Comparison of ENCODE assay signal across 12 mouse cellular contexts in the genomic region with DNA sequence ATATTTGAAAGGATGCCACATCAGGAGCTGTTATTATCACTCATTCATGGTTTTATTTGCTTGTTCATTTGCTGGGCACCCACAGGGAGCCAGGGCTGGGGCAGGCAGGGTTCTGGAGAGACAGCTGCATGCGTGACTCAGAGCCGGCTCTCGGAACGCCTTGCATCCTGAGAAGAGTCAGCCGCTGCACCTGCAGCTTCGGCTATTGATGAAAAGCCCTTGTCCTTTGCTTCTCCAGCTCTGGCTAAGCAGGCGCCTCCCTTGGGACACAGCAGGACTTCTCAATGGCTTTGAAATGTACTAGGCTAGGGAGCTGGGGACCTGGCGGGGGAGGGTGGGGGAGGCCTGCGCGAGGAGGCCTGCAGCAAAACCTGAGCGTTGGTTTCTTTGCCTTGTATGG. TPM values are rescaled to one million over a fixed set of nuclear protein-coding genes. Genes with fewer than 3 reads are reported as not detected.
A peak's percentile ranks its signal among the peaks of the same experiment; 100 is the strongest.
DNase-seq lines count a peak whose midpoint lies in the region; ATAC-seq and TF ChIP-seq lines count a peak whose summit lies in the region.
"Had no signal": no experiment of that assay in that cellular context is flagged by ENCODE, and none has a peak within 500 bp of the region (broad histone marks: within the 10 kb centered on the region; RNA-seq: fewer than 3 reads in every experiment).

No protein-coding gene starts in this region.

- H3K27me3 ChIP-seq in liver, embryonic 12.5 days (replicated peaks), result no peaks in the 10 kb centered on the region
- H3K27me3 ChIP-seq in liver, postnatal 0 days (ENCODE audit: insufficient read depth, low read length), result no peaks in the 10 kb centered on the region
- 0 out of 2 replicates have a peak, but pooled peaks cover 3% of the 10 kb centered on the region for H3K27me3 ChIP-seq in hindbrain, embryonic 12.5 days
- H3K27me3 ChIP-seq in neural tube, embryonic 12.5 days (replicated peaks), result no peaks in the 10 kb centered on the region
- H3K27me3 ChIP-seq: heart, embryonic 13.5 days had no signal

- WGBS in liver, embryonic 12.5 days (ENCODE audit: insufficient replicate concordance), result 45% methylated on average over 11 of the region's 11 CpGs
- 59% methylated on average over 11 of the region's 11 CpGs for WGBS in liver, postnatal 0 days (ENCODE audit: insufficient replicate concordance)
- WGBS in hindbrain, embryonic 12.5 days, result 8% methylated on average over 11 of the region's 11 CpGs
- WGBS in neural tube, embryonic 12.5 days, result 7% methylated on average over 11 of the region's 11 CpGs

- no peak overlapping the region for H3K4me2 ChIP-seq in liver, embryonic 12.5 days
- no peak overlapping the region for H3K4me2 ChIP-seq in liver, postnatal 0 days (ENCODE audit: low read depth, low read length)
- peak overlapping the region; percentile 29 for H3K4me2 ChIP-seq in hindbrain, embryonic 12.5 days (replicated peaks)
- peak overlapping the region; percentile 30 for H3K4me2 ChIP-seq in neural tube, embryonic 12.5 days (replicated peaks)
- H3K4me2 ChIP-seq: heart, embryonic 13.5 days had no signal

- peaks cover 62% of the 10 kb centered on the region for H3K4me1 ChIP-seq in liver, embryonic 12.5 days
- 0 out of 2 replicates have a peak, but pooled peaks cover 3% of the 10 kb centered on the region for H3K4me1 ChIP-seq in liver, postnatal 0 days (ENCODE audit: insufficient read depth)
- H3K4me1 ChIP-seq in hindbrain, embryonic 12.5 days, result peaks cover 41% of the 10 kb centered on the region
- peaks cover 34% of the 10 kb centered on the region for H3K4me1 ChIP-seq in neural tube, embryonic 12.5 days

- peak overlapping the region; percentile 28; the same call in 1 of the 2 replicates for H3K27ac ChIP-seq in liver, embryonic 12.5 days
- H3K27ac ChIP-seq in liver, postnatal 0 days (ENCODE audit: low read depth), result no peak overlapping the region
- peak overlapping the region; percentile 49 for H3K27ac ChIP-seq in hindbrain, embryonic 12.5 days
- H3K27ac ChIP-seq in neural tube, embryonic 12.5 days, result no peak overlapping the region
- H3K27ac ChIP-seq: heart, embryonic 13.5 days had no signal

- TF ChIP-seq POLR2A in brain, embryonic 14.5 days (IDR thresholded peaks at IDR 0.05; ENCODE audit: borderline replicate concordance, extremely low read depth, insufficient read depth, insufficient read length, poor library complexity, severe bottlenecking), result no peak

- ATAC-seq in liver, embryonic 12.5 days, result no peak
- no peak for ATAC-seq in liver, postnatal 0 days
- peak; percentile 34; the same call in 1 of the 2 replicates for ATAC-seq in hindbrain, embryonic 12.5 days (ENCODE audit: low FRiP score)
- peak; percentile 18; the same call in 1 of the 2 replicates for ATAC-seq in neural tube, embryonic 12.5 days (ENCODE audit: low FRiP score, low read depth)
- no peak for ATAC-seq in activated CD4-positive, CD25-positive, alpha-beta regulatory T cell, adult 4 months

- H3K36me3 ChIP-seq in liver, embryonic 12.5 days, result no peaks in the 10 kb centered on the region
- no peaks in the 10 kb centered on the region for H3K36me3 ChIP-seq in liver, postnatal 0 days (replicated peaks; ENCODE audit: insufficient read depth, low read length)
- H3K36me3 ChIP-seq in hindbrain, embryonic 12.5 days, result no peaks in the 10 kb centered on the region
- no peaks in the 10 kb centered on the region for H3K36me3 ChIP-seq in neural tube, embryonic 12.5 days
- H3K36me3 ChIP-seq: heart, embryonic 13.5 days had no signal

- no peak overlapping the region for H3K4me3 ChIP-seq in liver, embryonic 12.5 days
- H3K4me3 ChIP-seq in liver, postnatal 0 days (ENCODE audit: low read depth, low read length), result no peak overlapping the region
- no peak overlapping the region for H3K4me3 ChIP-seq in hindbrain, embryonic 12.5 days
- H3K4me3 ChIP-seq in neural tube, embryonic 12.5 days, result no peak overlapping the region
- H3K4me3 ChIP-seq: erythroblast, embryonic 14.5 days; heart, embryonic 13.5 days had no signal

- intact Hi-C loops in gastrocnemius, postnatal 14 days (cut with DNase I; ENCODE audit: low total_unique reads), result loop anchor here (5.0 kb wide), 1 partner anchor 33 kb away; no protein-coding TSS in a partner anchor

- no peak for TF ChIP-seq CTCF in liver, postnatal 0 days (IDR thresholded peaks at IDR 0.05; ENCODE audit: low read depth)
- no peak for TF ChIP-seq CTCF in brain, embryonic 14.5 days (IDR thresholded peaks at IDR 0.05; ENCODE audit: borderline replicate concordance, extremely low read depth, insufficient read depth, insufficient read length)

- no peak overlapping the region for H3K9ac ChIP-seq in liver, embryonic 12.5 days
- no peak overlapping the region for H3K9ac ChIP-seq in liver, postnatal 0 days (replicated peaks)
- no peak overlapping the region for H3K9ac ChIP-seq in hindbrain, embryonic 12.5 days
- H3K9ac ChIP-seq in neural tube, embryonic 12.5 days, result 0 out of 2 replicates have a peak overlapping the region, but pooled peaks have one; percentile 21
- H3K9ac ChIP-seq: heart, embryonic 13.5 days had no signal

- H3K9me3 ChIP-seq in liver, embryonic 12.5 days (replicated peaks), result no peaks in the 10 kb centered on the region
- no peaks in the 10 kb centered on the region for H3K9me3 ChIP-seq in liver, postnatal 0 days (ENCODE audit: low read length)
- H3K9me3 ChIP-seq in hindbrain, embryonic 12.5 days (replicated peaks), result no peaks in the 10 kb centered on the region
- no peaks in the 10 kb centered on the region for H3K9me3 ChIP-seq in neural tube, embryonic 12.5 days
- H3K9me3 ChIP-seq: heart, embryonic 13.5 days had no signal

- no peak for TF ChIP-seq EP300 in liver, postnatal 0 days (IDR thresholded peaks at IDR 0.05; ENCODE audit: low read depth)

- DNase-seq in liver, postnatal 0 days, result no peak
- peak; percentile 76 for DNase-seq in brain, embryonic 14.5 days (ENCODE audit: low read depth)
- DNase-seq in gastrocnemius, postnatal 14 days, result no peak
- DNase-seq in ovary, postnatal 14 days (ENCODE audit: low spot score), result no peak
- DNase-seq: adrenal gland, adult 8-10 months; cerebellum, adult 8-10 months had no signal

RNA-seq across cellular contexts. Expression of a gene that starts 23.8 kb away (rescaled TPM):
- polyA plus RNA-seq in liver, embryonic 12.5 days (2016; fragmentation: Nextera tagmentation; extraction: Ambion mirVana), result 134 and 136 TPM in 2 replicates
- 20.1 and 21.8 TPM in 2 replicates for polyA plus RNA-seq in liver, postnatal 0 days (2015; fragmentation: Nextera tagmentation; extraction: Ambion mirVana)
- polyA plus RNA-seq in brain, embryonic 14.5 days (2012; rRNA removed), result 45.5 and 63.2 TPM in 2 replicates
- polyA plus RNA-seq in hindbrain, embryonic 12.5 days (2016; fragmentation: Nextera tagmentation; extraction: Ambion mirVana), result 16.7 TPM in 2 replicates
- polyA plus RNA-seq in neural tube, embryonic 12.5 days (2016; fragmentation: Nextera tagmentation; extraction: Ambion mirVana), result 16.3 and 18.4 TPM in 2 replicates
- 10 to 100 TPM; 14.3 to 15.2 TPM for total RNA-seq in gastrocnemius, postnatal 14 days (2021)
- 10 to 100 TPM in 1 of 2 experiments, 1 to 10 TPM in 1; 8.3 to 12.0 TPM for polyA plus RNA-seq in activated CD4-positive, CD25-positive, alpha-beta regulatory T cell, adult 4 months (2017; shearing (Covaris generic))

Comparison
In these comparisons a context has a peak if more than half of its experiments do, and no peak if none do; other contexts are left out.
1. H3K27ac ChIP-seq: peak in liver, embryonic 12.5 days (single experiment) and hindbrain, embryonic 12.5 days (single experiment); none in liver, postnatal 0 days (single experiment) and neural tube, embryonic 12.5 days (single experiment).
2. ATAC-seq: peak in hindbrain, embryonic 12.5 days (single experiment) and neural tube, embryonic 12.5 days (single experiment); none in liver, embryonic 12.5 days (single experiment), liver, postnatal 0 days (single experiment) and activated CD4-positive, CD25-positive, alpha-beta regulatory T cell, adult 4 months (single experiment).
3. H3K4me2 ChIP-seq: peak in hindbrain, embryonic 12.5 days (single experiment) and neural tube, embryonic 12.5 days (single experiment); none in liver, embryonic 12.5 days (single experiment) and liver, postnatal 0 days (single experiment).